Mouse (Mus musculus) bone marrow, adult 2 months (tissue): ENCODE data around the gene Helz. TPM values are rescaled to one million over a fixed set of nuclear protein-coding genes. Genes with fewer than 3 reads are reported as not detected.

Source experiments
- H3K27ac ChIP-seq: fragments of 200-500 bp; 2 replicates; pipeline ENCODE4 v1.5.1; 2012; ENCODE audit warnings: low read depth, mild to moderate bottlenecking, control low read depth, inconsistent platforms, low read length; ENCODE audit not compliant: control insufficient read depth, poor library complexity, insufficient read depth
- H3K4me1 ChIP-seq: fragments of 200-500 bp; 2 replicates; pipeline ENCODE4 v1.6.1; 2011; ENCODE audit warnings: low read length; ENCODE audit not compliant: control insufficient read depth, insufficient read depth
- H3K4me3 ChIP-seq: fragments of 200-500 bp; replicated peaks from 2 replicates; pipeline ENCODE3; 2011; ENCODE audit warnings: mild to moderate bottlenecking, low read depth, low read length, control low read depth; ENCODE audit not compliant: control insufficient read depth
- CTCF ChIP-seq: fragments of 200-500 bp; IDR thresholded peaks from 2 replicates; pipeline ENCODE4 v1.5.1; 2011; ENCODE audit warnings: low read length, control low read depth; ENCODE audit not compliant: control insufficient read depth, insufficient read depth
- POLR2A ChIP-seq: fragments of 200-500 bp; IDR thresholded peaks from 2 replicates; pipeline ENCODE4 v1.6.1; 2011; ENCODE audit warnings: low read depth, mild to moderate bottlenecking, control low read depth, low read length, borderline replicate concordance; ENCODE audit not compliant: control insufficient read depth
- WGBS: fragments of 180-500 bp; shearing (Covaris S2); methylation state at CpG from one replicate; pipeline ENCODE4 v1.1.7; 2018; 5-methylcytosine and 5-hydroxymethylcytosine counted together
- polyA plus RNA-seq: library from polyadenylated mRNA; stranded (reverse); fragments of >200 nt; gene quantifications from 2 replicates; pipeline ENCODE4 v1.2.4, GENCODE M21; 2011; ENCODE audit warnings: low replicate concordance; ENCODE audit not compliant: missing spikeins, insufficient read depth, insufficient read length

Helz gene
- polyA plus RNA-seq, 1 experiment = 25.7 TPM

DNA sequence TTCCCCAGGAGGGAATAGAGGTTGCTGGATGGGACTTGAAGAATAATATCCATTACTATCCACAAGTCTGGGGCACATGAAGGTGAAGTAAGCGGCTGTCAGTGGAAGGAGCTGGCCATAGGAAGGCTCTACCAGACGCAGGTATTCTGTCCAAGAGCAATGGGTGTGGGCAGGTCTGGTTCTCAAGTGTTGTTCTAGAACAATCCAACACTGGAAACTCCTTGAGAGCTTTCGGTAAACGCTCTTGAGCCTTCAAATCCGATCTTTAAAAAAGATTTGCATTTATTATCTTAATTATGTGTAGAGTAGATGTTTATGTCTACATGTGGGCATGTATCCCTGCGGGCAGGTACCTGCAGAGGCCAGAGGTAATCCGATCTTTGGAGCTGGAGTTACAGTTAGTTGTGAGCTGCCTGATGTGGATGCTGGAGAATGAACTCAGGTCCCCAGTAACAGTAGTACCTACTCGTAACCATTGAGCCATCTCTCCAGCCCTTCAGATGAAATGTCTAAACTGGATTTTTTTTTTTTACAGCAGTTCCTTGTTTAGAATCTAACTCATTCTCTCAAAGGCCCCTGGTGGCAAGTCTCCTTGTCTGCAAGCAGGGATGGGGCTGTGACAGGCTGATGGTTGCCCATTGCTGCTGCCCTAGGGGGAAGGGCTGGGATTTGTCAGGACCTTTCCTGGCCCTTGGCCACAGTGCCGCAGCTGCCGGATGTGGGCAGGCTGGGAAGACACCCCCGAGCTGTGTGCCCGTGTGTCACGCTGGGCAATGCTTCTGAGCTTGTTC lies 180.5 kb downstream of the Helz start:
- TF ChIP-seq CTCF (no peak), POLR2A (no peak)
- H3K27ac ChIP-seq = no peak overlapping the region
- H3K4me1 ChIP-seq = no peaks in the 10 kb centered on the region
- no peak overlapping the region for H3K4me3 ChIP-seq
- 64% methylated on average over 13 of the region's 13 CpGs for WGBS

DNA sequence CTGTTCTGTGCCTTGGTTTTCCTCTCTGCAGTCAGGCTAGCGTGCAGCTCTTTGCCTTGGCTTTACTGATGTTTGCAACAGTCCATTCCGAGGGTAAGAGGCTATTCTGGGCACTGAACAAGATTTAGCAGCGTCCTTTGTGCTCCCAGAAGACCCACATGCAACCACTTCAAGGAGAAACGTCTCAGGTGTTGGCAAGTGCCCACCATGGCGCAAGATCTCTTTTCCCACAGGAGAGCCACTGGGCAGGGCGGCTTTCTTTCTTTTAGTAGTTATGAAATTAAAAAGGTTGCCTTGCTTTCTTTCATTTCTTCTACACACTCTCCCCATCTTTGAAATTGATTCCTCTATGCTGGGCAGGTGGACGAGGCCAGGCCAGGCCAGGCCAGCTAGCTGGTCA lies 181.4 kb downstream of the Helz start:
- 67% methylated on average over 7 of the region's 7 CpGs for WGBS
- Histone ChIP-seq H3K4me1 (no peaks in the 10 kb centered on the region), H3K4me3 (no peak overlapping the region), H3K27ac (no peak overlapping the region)
- no peak for TF ChIP-seq POLR2A
- no peak for TF ChIP-seq CTCF

DNA sequence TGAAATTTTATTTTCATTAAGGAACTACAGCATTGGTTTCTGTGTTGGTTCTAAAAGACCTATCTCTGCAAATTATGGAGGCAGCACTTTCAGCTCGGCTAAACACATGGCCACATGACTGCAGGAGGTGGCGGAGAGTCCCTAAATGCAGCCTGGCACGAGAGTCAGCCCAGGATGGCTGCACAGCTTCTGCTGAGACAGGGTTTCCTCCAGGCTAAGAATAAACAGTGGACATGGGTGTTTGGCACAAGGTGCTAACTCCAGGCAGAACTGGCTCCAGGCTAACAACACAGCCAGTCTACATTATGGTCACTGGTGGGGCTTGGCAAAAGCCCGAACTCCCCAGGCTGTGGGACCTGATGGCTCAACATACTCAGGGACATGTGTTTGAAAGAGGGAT lies 183.2 kb downstream of the Helz start:
- TF ChIP-seq CTCF (no peak), POLR2A (no peak)
- 72% methylated on average over 4 of the region's 4 CpGs for WGBS

DNA sequence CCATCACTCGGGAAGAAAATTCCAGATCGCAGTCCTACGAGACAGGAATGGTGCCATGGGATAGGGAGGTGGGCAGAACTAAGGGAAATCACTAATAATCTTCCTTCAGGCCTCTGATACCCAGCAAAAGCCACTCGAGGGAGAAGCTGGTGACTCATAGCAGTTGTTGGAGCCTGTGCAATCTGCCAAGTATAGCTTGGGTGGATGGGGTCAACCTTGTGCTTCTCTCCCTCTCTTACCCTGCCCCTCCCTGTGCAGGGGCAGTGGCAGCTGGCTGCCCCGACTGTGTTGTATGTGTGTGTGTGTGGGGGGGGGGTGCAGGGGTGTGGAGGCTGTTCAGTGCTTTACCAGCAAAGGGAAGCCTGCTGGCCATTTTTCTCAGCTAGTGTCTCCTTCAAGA lies 183.8 kb downstream of the Helz start:
- WGBS = 56% methylated on average over 5 of the region's 5 CpGs
- TF ChIP-seq POLR2A = no peak

More for the DNA sequence above, 183.2 kb downstream of the Helz start:
- no peak overlapping the region for H3K4me3 ChIP-seq
- no peak overlapping the region for H3K27ac ChIP-seq
- H3K4me1 ChIP-seq = no peaks in the 10 kb centered on the region

DNA sequence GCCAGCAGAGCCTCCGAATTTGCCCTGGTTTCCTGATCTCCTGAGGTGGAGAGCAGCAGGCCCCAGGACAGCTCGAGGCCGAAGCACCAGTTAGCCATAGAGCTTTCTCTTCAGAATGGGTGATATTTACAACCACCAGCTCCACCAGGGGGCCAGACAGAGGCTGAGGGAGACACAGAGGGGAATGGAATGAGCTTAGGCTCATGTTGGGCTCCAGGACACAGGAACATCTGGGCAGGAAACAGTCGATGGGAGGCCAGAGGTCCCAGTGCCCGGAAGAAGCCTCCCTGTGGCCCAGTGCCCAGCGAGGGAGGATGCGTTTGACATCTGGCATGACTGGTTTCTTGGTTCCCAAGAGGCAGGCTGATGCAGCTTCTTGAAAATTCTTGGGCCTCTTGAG lies 186.4 kb downstream of the Helz start:
- WGBS = 51% methylated on average over 7 of the region's 7 CpGs
- Histone ChIP-seq H3K4me1 (no peaks in the 10 kb centered on the region), H3K4me3 (no peak overlapping the region), H3K27ac (no peak overlapping the region)
- TF ChIP-seq CTCF (no peak), POLR2A (no peak)

More for the DNA sequence above, 183.8 kb downstream of the Helz start:
- Histone ChIP-seq H3K4me3 (no peak overlapping the region), H3K27ac (no peak overlapping the region), H3K4me1 (no peaks in the 10 kb centered on the region)

DNA sequence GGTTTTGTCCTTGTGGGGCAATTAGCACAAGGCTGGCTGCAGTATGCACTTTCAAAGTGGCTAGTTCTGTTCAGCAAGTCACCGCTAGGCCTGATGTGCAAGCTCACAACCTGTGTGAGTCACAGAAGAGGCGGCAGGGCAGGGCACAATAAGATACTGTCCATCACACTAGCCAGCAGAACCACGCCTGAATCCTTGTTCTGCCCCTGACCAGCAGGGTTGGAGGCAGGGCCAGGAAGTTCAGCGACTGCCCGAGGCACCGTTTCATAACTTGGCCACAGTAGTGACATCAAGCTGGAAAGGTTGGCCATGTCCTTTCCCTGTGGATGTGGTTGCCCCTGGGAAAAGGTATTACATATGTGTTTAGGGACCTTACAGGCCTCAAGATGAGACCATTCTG lies 190.2 kb downstream of the Helz start:
- Histone ChIP-seq H3K4me1 (no peaks in the 10 kb centered on the region), H3K27ac (no peak overlapping the region), H3K4me3 (no peak overlapping the region)
- TF ChIP-seq POLR2A = no peak
- no peak for TF ChIP-seq CTCF
- 77% methylated on average over 6 of the region's 6 CpGs for whole genome bisulfite sequencing

DNA sequence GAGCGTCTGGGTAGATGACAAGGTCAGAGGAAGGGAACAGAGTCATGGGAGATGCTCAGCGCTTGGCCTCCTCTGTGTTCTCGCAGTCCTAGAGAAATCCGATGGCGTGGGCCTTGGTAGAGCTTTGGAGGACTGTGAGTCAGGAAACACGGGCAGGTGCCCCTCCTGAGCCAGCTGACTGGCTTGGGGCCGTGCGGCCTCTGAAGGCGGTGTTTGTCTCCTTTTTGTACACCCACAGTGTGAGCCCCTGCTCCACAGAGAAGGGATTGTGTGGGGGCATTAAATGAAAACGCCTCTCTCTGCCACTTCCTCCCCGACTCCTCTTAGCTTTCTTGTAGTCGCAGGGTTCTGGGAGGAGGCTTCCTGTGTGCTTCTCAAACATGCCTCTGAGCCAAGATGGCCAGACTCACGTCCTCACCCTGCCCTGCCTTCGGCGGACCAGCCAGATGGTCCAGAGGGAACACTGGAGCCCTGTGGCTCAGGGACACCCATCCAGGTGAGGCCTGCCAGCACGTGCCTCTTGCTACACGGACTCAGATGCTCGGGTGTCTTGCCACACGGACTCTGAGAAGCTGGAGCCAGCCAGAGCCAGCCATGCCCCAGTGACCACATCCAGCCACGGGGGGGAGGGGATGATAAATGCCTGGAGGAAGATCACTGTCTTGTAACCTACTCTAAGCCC lies 190.8 kb downstream of the Helz start:
- 66% methylated on average over 20 of the region's 20 CpGs for WGBS
- no peak for TF ChIP-seq POLR2A
- no peak overlapping the region for H3K4me3 ChIP-seq
- no peak overlapping the region for H3K27ac ChIP-seq
- H3K4me1 ChIP-seq = no peaks in the 10 kb centered on the region

DNA sequence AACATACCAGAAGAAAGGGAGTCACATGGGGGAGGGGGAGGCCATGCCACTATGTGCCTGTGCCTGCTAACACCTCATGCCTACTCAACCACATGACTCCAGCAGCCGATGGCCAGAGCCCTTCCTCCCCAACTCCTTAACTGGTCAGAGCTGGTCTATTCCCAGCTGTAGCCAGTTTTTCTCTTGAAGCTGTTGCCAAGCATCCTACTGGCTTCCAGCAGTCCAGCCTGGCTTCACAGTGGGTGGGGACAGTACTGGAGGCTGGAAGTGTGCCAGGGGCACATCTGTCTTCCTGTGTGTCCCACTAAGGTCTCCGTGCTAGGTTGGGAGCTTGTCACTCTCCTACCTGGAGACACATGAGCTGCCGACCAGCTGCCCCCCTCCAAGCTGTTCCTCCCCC lies 195.4 kb downstream of the Helz start:
- no peak overlapping the region for H3K27ac ChIP-seq
- no peak overlapping the region for H3K4me3 ChIP-seq
- no peak for TF ChIP-seq CTCF
- TF ChIP-seq POLR2A = no peak
- H3K4me1 ChIP-seq = no peaks in the 10 kb centered on the region
- 69% methylated on average over 3 of the region's 3 CpGs for WGBS

Other genes starting within 250 kb of the Helz start
- 11.1 and 14.0 TPM in 2 replicates for gene Pitpnc1, start 77.2 kb upstream of the Helz start, polyA plus RNA-seq
- 34.4 and 61.0 TPM in 2 replicates for gene Psmd12, start 68.4 kb upstream of the Helz start, polyA plus RNA-seq
- not detected in 2 replicates for gene Cacng1, start 168.6 kb downstream of the Helz start, polyA plus RNA-seq
- not detected in 2 replicates for gene Cacng4, start 246.6 kb downstream of the Helz start, polyA plus RNA-seq